Mouse (Mus musculus) G1E (cell line): ENCODE measurements around the gene Myo10. TPM values are rescaled to one million over a fixed set of nuclear protein-coding genes. Genes with fewer than 3 reads are reported as not detected.

Experiments used
- ATAC-seq: 2 replicates; pipeline ENCODE4 v1.8.0; 2016; ENCODE audit warnings: mild to moderate bottlenecking; ENCODE audit not compliant: insufficient number of reproducible peaks, poor library complexity, low FRiP score, severe bottlenecking; ENCODE audit errors: extremely low read depth
- DNase-seq: peaks from one replicate; pipeline ENCODE4 v3.0.0; 2012; ENCODE audit warnings: low spot score
- H3K27me3 ChIP-seq: 2 replicates; pipeline ENCODE4 v1.6.1; 2012; ENCODE audit warnings: mild to moderate bottlenecking, low read length, inconsistent platforms; ENCODE audit not compliant: insufficient read depth
- H3K36me3 ChIP-seq: replicated peaks from 2 replicates; pipeline ENCODE3; 2012; ENCODE audit warnings: mild to moderate bottlenecking, inconsistent platforms
- H3K4me1 ChIP-seq: 2 replicates; pipeline ENCODE4 v1.6.1; 2012; ENCODE audit warnings: low read depth, low read length, inconsistent platforms, mixed read lengths; ENCODE audit not compliant: insufficient read depth
- H3K4me3 ChIP-seq: 2 replicates; pipeline ENCODE4 v1.5.1; 2012; ENCODE audit warnings: low read depth, mild to moderate bottlenecking, inconsistent platforms, low read length, moderate library complexity, mixed read lengths
- H3K9me3 ChIP-seq: replicated peaks from 2 replicates; pipeline ENCODE4 v1.6.1; 2012; ENCODE audit warnings: inconsistent platforms
- CTCF ChIP-seq: IDR thresholded peaks from 2 replicates; pipeline ENCODE4 v1.5.1; 2012; ENCODE audit warnings: low read depth, low read length, inconsistent platforms, mixed read lengths
- GATA1 ChIP-seq: IDR thresholded peaks from 2 replicates; pipeline ENCODE4 v1.6.1; 2012; ENCODE audit warnings: borderline replicate concordance, low read length, inconsistent platforms, mixed read lengths
- GATA2 ChIP-seq: IDR thresholded peaks from 2 replicates; pipeline ENCODE4 v1.6.1; 2012; ENCODE audit warnings: low read depth, low read length, inconsistent platforms, borderline replicate concordance
- POLR2AphosphoS5 ChIP-seq: IDR thresholded peaks from 2 replicates; pipeline ENCODE4 v1.6.1; 2012; ENCODE audit warnings: low read depth, low read length, inconsistent platforms; ENCODE audit not compliant: insufficient replicate concordance
- TAL1 ChIP-seq: conservative IDR thresholded peaks from 2 replicates; pipeline ENCODE4 v1.6.1; 2012; ENCODE audit warnings: low read depth, low read length, inconsistent platforms, mixed read lengths
- polyA plus RNA-seq: library from polyadenylated mRNA; stranded (reverse); fragments of >175 nt; gene quantifications from 2 replicates; pipeline ENCODE4 v1.2.3, GENCODE M21; 2012
- total RNA-seq, 2 experiments: library from RNA; stranded (forward) in 1 of 2; stranded (reverse) in 1 of 2; fragments of 200-1000 nt in 1 of 2; fragments of >200 nt in 1 of 2; fragmentation: Nextera tagmentation in 1 of 2; gene quantifications; 2 replicates each; pipeline ENCODE4 v1.2.3; 2014 to 2017

Gene Myo10
- total and polyA plus RNA-seq, 3 experiments: 0.11 to 1.7 TPM; not detected in 1

GRCm38 (mm10) chr15:25847576-25848168 is 225.3 kb downstream of the Myo10 start:
- Histone ChIP-seq H3K36me3 (no peaks in the 10 kb centered on the region), H3K9me3 (peaks cover 35% of the 10 kb centered on the region), H3K27me3 (no peaks in the 10 kb centered on the region), H3K4me3 (no peak overlapping the region), H3K4me1 (no peaks in the 10 kb centered on the region)
- DNase-seq: no peak
- TF ChIP-seq GATA1 (no peak), POLR2AphosphoS5 (no peak), GATA2 (no peak), TAL1 (no peak), CTCF (no peak)
- no peak for ATAC-seq

GRCm38 (mm10) chr15:25850552-25850951 is 228.2 kb downstream of the Myo10 start:
- ATAC-seq: no peak
- TF ChIP-seq GATA2 (no peak), CTCF (no peak), POLR2AphosphoS5 (no peak), TAL1 (no peak), GATA1 (no peak)
- Histone ChIP-seq H3K4me3 (no peak overlapping the region), H3K4me1 (no peaks in the 10 kb centered on the region), H3K27me3 (no peaks in the 10 kb centered on the region), H3K9me3 (peaks cover 39% of the 10 kb centered on the region), H3K36me3 (no peaks in the 10 kb centered on the region)
- no peak for DNase-seq

- H3K36me3 ChIP-seq: no peaks in the 10 kb centered on the region
- no peak overlapping the region for H3K4me3 ChIP-seq
- DNase-seq: no peak
- no peak for TF ChIP-seq POLR2AphosphoS5
- H3K27me3 ChIP-seq: no peaks in the 10 kb centered on the region; the same call in 1 of the 2 replicates
- peaks cover 53% of the 10 kb centered on the region for H3K9me3 ChIP-seq
- no peak for ATAC-seq
- H3K4me1 ChIP-seq: no peaks in the 10 kb centered on the region
Measured at GRCm38 (mm10) chr15:25854270-25854904, 232.1 kb downstream of the Myo10 start.

- no peak for ATAC-seq
- no peak for TF ChIP-seq POLR2AphosphoS5
- TF ChIP-seq TAL1: no peak
- no peak for TF ChIP-seq CTCF
- no peak for TF ChIP-seq GATA2
Measured at GRCm38 (mm10) chr15:25858611-25859058, 236.3 kb downstream of the Myo10 start.

GRCm38 (mm10) chr15:25859469-25859868 is 237.1 kb downstream of the Myo10 start:
- Histone ChIP-seq H3K4me3 (no peak overlapping the region), H3K4me1 (no peaks in the 10 kb centered on the region), H3K27me3 (no peaks in the 10 kb centered on the region; the same call in 1 of the 2 replicates), H3K9me3 (peaks cover 38% of the 10 kb centered on the region), H3K36me3 (no peaks in the 10 kb centered on the region)
- DNase-seq (no peak), ATAC-seq (no peak)
- TF ChIP-seq GATA1 (no peak), TAL1 (no peak), POLR2AphosphoS5 (no peak), GATA2 (no peak)

More at GRCm38 (mm10) chr15:25858611-25859058, 236.3 kb downstream of the Myo10 start:
- Histone ChIP-seq H3K27me3 (no peaks in the 10 kb centered on the region; the same call in 1 of the 2 replicates), H3K4me3 (no peak overlapping the region), H3K9me3 (peaks cover 39% of the 10 kb centered on the region), H3K4me1 (no peaks in the 10 kb centered on the region), H3K36me3 (no peaks in the 10 kb centered on the region)
- DNase-seq: no peak

- ATAC-seq (no peak), DNase-seq (no peak)
- no peak for TF ChIP-seq POLR2AphosphoS5
- TF ChIP-seq CTCF: no peak
- no peak for TF ChIP-seq TAL1
- no peak for TF ChIP-seq GATA2
- TF ChIP-seq GATA1: no peak
- H3K4me1 ChIP-seq: no peaks in the 10 kb centered on the region
- H3K36me3 ChIP-seq: no peaks in the 10 kb centered on the region
- no peak overlapping the region for H3K4me3 ChIP-seq
- no peaks in the 10 kb centered on the region; the same call in 1 of the 2 replicates for H3K27me3 ChIP-seq
- peaks cover 27% of the 10 kb centered on the region for H3K9me3 ChIP-seq
Measured at GRCm38 (mm10) chr15:25861900-25862299, 239.6 kb downstream of the Myo10 start.

Other genes with a start within 250 kb of the Myo10 start
- gene Basp1, start 208.8 kb upstream of the Myo10 start, total RNA-seq (2014; fragmentation: Nextera tagmentation): not detected in 2 replicates
- gene Basp1, start 208.8 kb upstream of the Myo10 start, total RNA-seq (2017): not detected in 2 replicates
- not detected in 2 replicates for gene Basp1, start 208.8 kb upstream of the Myo10 start, polyA plus RNA-seq
- gene Retreg1, start 220.7 kb downstream of the Myo10 start, total RNA-seq (2014; fragmentation: Nextera tagmentation): not detected in 2 replicates
- 0.16 and 0.58 TPM in 2 replicates for gene Retreg1, start 220.7 kb downstream of the Myo10 start, total RNA-seq (2017)
- not detected in 2 replicates for gene Retreg1, start 220.7 kb downstream of the Myo10 start, polyA plus RNA-seq